Mouse (Mus musculus) forebrain, embryonic 14.5 days (tissue): Measurements from ENCODE around the gene Vdac2. TPM values are rescaled to one million over a fixed set of nuclear protein-coding genes. Genes with fewer than 3 reads are reported as not detected.

Source experiments
- ATAC-seq: fragments of 200-750 bp; cut with Nextera tagmentation; 2 replicates; pipeline ENCODE4 v1.8.0; 2017; ENCODE audit warnings: mild to moderate bottlenecking, moderate library complexity
- DNase-seq: peaks from one replicate; pipeline ENCODE4 v3.0.0-alpha.2; 2015; ENCODE audit warnings: low spot score
- H3K27ac ChIP-seq: fragments of 300-500 bp; sonication (generic); 2 replicates; pipeline ENCODE4 v1.5.1; 2014; ENCODE audit warnings: low read depth, mild to moderate bottlenecking, control low read depth, low read length, moderate library complexity
- H3K27me3 ChIP-seq: fragments of 300-500 bp; sonication (generic); replicated peaks from 2 replicates; pipeline ENCODE4 v1.6.1; 2014; ENCODE audit warnings: low read length, control low read depth, mixed read lengths; ENCODE audit not compliant: control insufficient read depth, insufficient read depth
- H3K36me3 ChIP-seq: fragments of 300-500 bp; sonication (generic); 2 replicates; pipeline ENCODE4 v1.6.1; 2014; ENCODE audit warnings: low read length, control low read depth; ENCODE audit not compliant: control insufficient read depth, insufficient read depth
- H3K4me1 ChIP-seq: fragments of 300-500 bp; sonication (generic); 2 replicates; pipeline ENCODE4 v1.6.1; 2014; ENCODE audit warnings: antibody characterized with exemption, low read length, control low read depth; ENCODE audit not compliant: control insufficient read depth, insufficient read depth
- H3K4me2 ChIP-seq: fragments of 300-500 bp; sonication (generic); 2 replicates; pipeline ENCODE4 v1.6.1; 2014; ENCODE audit warnings: mild to moderate bottlenecking, control low read depth, low read length
- H3K4me3 ChIP-seq: fragments of 300-500 bp; sonication (generic); 2 replicates; pipeline ENCODE4 v1.5.1; 2014; ENCODE audit warnings: low read depth, low read length, control low read depth
- H3K9ac ChIP-seq: fragments of 300-500 bp; sonication (generic); 2 replicates; pipeline ENCODE4 v1.6.1; 2014; ENCODE audit warnings: mild to moderate bottlenecking, low read length, control low read depth, moderate library complexity
- H3K9me3 ChIP-seq: fragments of 300-500 bp; sonication (generic); replicated peaks from 2 replicates; pipeline ENCODE4 v1.6.1; 2016; ENCODE audit warnings: low read length, control low read depth, mixed read lengths; ENCODE audit not compliant: control insufficient read depth
- WGBS: fragments of 180-500 bp; shearing (Covaris S2); extraction: QIAGEN DNeasy Blood & Tissue Kit; methylation state at CpG from one replicate; pipeline ENCODE4 v1.1.7; 2014; 5-methylcytosine and 5-hydroxymethylcytosine counted together
- polyA plus RNA-seq: library from polyadenylated mRNA; unstranded; fragments of >200 nt; fragmentation: Nextera tagmentation; extraction: Ambion mirVana; gene quantifications from 2 replicates; pipeline ENCODE4 v1.2.1, GENCODE M21; 2014

Vdac2 gene
- polyA plus RNA-seq, 1 experiment from 2014 or later: 292 TPM

- no peaks in the 10 kb centered on the region for H3K4me1 ChIP-seq
- no peaks in the 10 kb centered on the region for H3K9me3 ChIP-seq
- H3K4me2 ChIP-seq: no peak overlapping the region
- no peak for ATAC-seq
- H3K36me3 ChIP-seq: no peaks in the 10 kb centered on the region
- no peak overlapping the region for H3K4me3 ChIP-seq
- H3K27me3 ChIP-seq: no peaks in the 10 kb centered on the region
- no peak overlapping the region for H3K27ac ChIP-seq
- no peak for DNase-seq
- no peak overlapping the region for H3K9ac ChIP-seq
- WGBS: 39% methylated on average over 3 of the region's 3 CpGs
Measured at GRCm38 (mm10) chr14:21855961-21856360, 30.9 kb downstream of the Vdac2 start.

- no peaks in the 10 kb centered on the region for H3K9me3 ChIP-seq
- ATAC-seq (no peak), DNase-seq (no peak)
- H3K36me3 ChIP-seq: no peaks in the 10 kb centered on the region
- H3K4me3 ChIP-seq: no peak overlapping the region
- no peaks in the 10 kb centered on the region for H3K4me1 ChIP-seq
- WGBS: 84% methylated on average over 14 of the region's 14 CpGs
- no peak overlapping the region for H3K9ac ChIP-seq
- H3K4me2 ChIP-seq: no peak overlapping the region
- no peaks in the 10 kb centered on the region for H3K27me3 ChIP-seq
- no peak overlapping the region for H3K27ac ChIP-seq
Measured at GRCm38 (mm10) chr14:21856886-21857285, 31.8 kb downstream of the Vdac2 start.

DNA sequence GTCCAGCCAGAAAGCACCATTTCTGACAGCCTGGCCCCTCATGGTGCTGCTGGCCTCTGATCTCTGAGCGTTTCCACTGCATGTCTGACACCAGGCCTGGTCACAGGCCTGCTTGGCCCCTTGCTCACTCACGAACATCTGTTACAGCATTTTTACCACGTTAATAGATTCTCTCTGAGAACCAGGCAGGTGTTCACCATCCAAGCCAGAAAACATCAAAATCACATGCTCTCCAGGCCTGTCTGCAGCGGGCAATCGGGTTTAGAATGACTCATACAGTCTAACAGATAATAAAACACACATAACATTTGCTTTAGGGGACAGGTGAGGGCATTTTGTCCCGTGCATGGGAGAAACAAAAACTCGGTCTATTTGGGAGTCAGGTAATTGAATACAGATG, 41.3 kb downstream of the Vdac2 start:
- no peaks in the 10 kb centered on the region for H3K36me3 ChIP-seq
- WGBS: 72% methylated on average over 7 of the region's 7 CpGs
- H3K27me3 ChIP-seq: no peaks in the 10 kb centered on the region
- H3K9me3 ChIP-seq: no peaks in the 10 kb centered on the region
- H3K4me1 ChIP-seq: no peaks in the 10 kb centered on the region
- no peak overlapping the region for H3K4me3 ChIP-seq
- no peak for ATAC-seq
- no peak overlapping the region for H3K27ac ChIP-seq
- DNase-seq: no peak
- H3K9ac ChIP-seq: no peak overlapping the region
- H3K4me2 ChIP-seq: no peak overlapping the region

GRCm38 (mm10) chr14:21866816-21867215, 41.8 kb downstream of the Vdac2 start:
- ATAC-seq (no peak), DNase-seq (no peak)
- 89% methylated on average over 7 of the region's 7 CpGs for WGBS
- H3K9ac ChIP-seq: no peak overlapping the region
- no peaks in the 10 kb centered on the region for H3K27me3 ChIP-seq
- H3K27ac ChIP-seq: no peak overlapping the region
- H3K4me3 ChIP-seq: no peak overlapping the region
- H3K9me3 ChIP-seq: no peaks in the 10 kb centered on the region
- H3K4me2 ChIP-seq: no peak overlapping the region
- no peaks in the 10 kb centered on the region for H3K36me3 ChIP-seq
- H3K4me1 ChIP-seq: no peaks in the 10 kb centered on the region

DNA sequence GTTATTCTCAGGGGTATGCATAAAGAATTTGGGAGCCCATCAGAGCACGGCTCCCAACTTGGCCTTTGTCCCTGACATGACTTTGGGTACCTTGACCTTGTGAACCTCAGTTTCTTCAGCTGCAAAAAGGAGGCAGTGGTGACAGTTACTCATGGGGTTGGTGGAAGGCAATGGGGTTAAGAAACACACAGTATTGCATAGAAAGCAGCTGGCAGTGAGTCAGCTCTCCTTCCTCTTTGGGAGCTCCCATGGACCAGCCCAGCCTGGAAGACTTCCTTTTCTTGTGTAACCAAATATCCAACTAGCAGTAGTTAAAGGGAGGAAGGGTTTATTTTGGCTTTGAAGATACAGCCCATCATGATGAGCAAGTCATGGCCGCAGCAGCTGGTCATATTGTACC, 65.4 kb downstream of the Vdac2 start:
- Histone ChIP-seq H3K4me1 (no peaks in the 10 kb centered on the region), H3K4me3 (no peak overlapping the region), H3K27ac (no peak overlapping the region), H3K9me3 (no peaks in the 10 kb centered on the region), H3K36me3 (no peaks in the 10 kb centered on the region), H3K9ac (no peak overlapping the region), H3K4me2 (no peak overlapping the region), H3K27me3 (no peaks in the 10 kb centered on the region)
- ATAC-seq (no peak), DNase-seq (no peak)
- WGBS: 90% methylated on average over 2 of the region's 2 CpGs

GRCm38 (mm10) chr14:21891581-21892340, 66.7 kb downstream of the Vdac2 start:
- ATAC-seq (no peak), DNase-seq (peak; percentile 22)
- H3K9me3 ChIP-seq: no peaks in the 10 kb centered on the region
- no peak overlapping the region for H3K27ac ChIP-seq
- H3K9ac ChIP-seq: no peak overlapping the region
- H3K4me3 ChIP-seq: no peak overlapping the region
- H3K4me2 ChIP-seq: no peak overlapping the region
- WGBS: 39% methylated on average over 15 of the region's 15 CpGs
- H3K27me3 ChIP-seq: no peaks in the 10 kb centered on the region
- no peaks in the 10 kb centered on the region for H3K4me1 ChIP-seq
- no peaks in the 10 kb centered on the region for H3K36me3 ChIP-seq

DNA sequence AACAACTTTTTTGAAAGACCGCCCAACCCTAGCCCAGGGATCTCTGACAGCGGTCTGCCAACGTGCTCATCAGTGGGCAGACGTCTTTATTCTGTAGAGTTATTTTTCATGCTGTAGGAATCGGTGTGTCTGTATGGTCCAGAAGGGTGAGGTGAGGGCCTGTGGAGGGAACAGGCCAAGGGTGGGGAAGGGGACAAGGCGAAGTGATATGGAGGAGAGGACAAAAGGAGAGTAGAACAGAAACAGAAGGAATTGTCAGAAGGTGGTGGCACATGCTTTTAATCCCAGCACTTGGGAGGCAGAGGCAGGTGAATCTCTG, 67.3 kb downstream of the Vdac2 start:
- H3K4me1 ChIP-seq: no peaks in the 10 kb centered on the region
- no peaks in the 10 kb centered on the region for H3K36me3 ChIP-seq
- WGBS: 89% methylated on average over 6 of the region's 6 CpGs
- ATAC-seq (no peak), DNase-seq (no peak)
- H3K4me2 ChIP-seq: no peak overlapping the region
- H3K27ac ChIP-seq: no peak overlapping the region
- H3K9ac ChIP-seq: no peak overlapping the region
- no peaks in the 10 kb centered on the region for H3K27me3 ChIP-seq
- no peak overlapping the region for H3K4me3 ChIP-seq
- no peaks in the 10 kb centered on the region for H3K9me3 ChIP-seq

Other genes with a start within 250 kb of the Vdac2 start
- not detected in 2 replicates for gene Dupd1, start 110.7 kb upstream of the Vdac2 start, polyA plus RNA-seq
- gene Samd8, start 74.7 kb upstream of the Vdac2 start, polyA plus RNA-seq: 18.9 and 25.4 TPM in 2 replicates
- gene Dusp13, start 74.1 kb upstream of the Vdac2 start, polyA plus RNA-seq: not detected in 2 replicates
- 30.9 and 38.6 TPM in 2 replicates for gene Comtd1, start 23.7 kb downstream of the Vdac2 start, polyA plus RNA-seq
- 4.4 and 4.6 TPM in 2 replicates for gene Zfp503, start 164.4 kb downstream of the Vdac2 start, polyA plus RNA-seq
- 0.31 TPM in 1 of 2 replicates, not detected in the other for gene Lrmda, start 194.5 kb downstream of the Vdac2 start, polyA plus RNA-seq